Comparison of ENCODE assay signal across 18 mouse cellular contexts in the genomic region with DNA sequence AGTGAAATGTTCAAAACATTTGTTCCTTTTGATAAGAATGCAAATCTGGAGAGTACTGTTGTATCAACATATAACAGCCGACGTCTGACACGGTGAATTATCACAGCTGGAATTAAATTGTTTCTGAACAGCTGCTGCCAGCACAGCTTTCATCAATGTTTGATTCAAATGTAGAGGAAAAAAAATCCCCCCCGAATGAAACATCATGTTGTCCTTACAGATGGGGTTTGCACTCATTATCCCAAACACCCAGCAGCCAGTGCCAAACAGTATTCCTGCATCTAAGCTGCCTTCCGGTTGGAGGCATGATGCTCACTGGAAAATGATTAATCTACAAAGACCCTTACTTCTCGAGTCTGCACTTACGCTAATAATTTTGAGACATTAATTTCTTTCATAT.
A peak's percentile ranks its signal among the peaks of the same experiment; 100 is the strongest.
DNase-seq lines count a peak whose midpoint lies in the region; ATAC-seq lines count a peak whose summit lies in the region.
"Had no signal": no experiment of that assay in that cellular context is flagged by ENCODE, and none has a peak within 500 bp of the region (broad histone marks: within the 10 kb centered on the region; RNA-seq: fewer than 3 reads in every experiment).

No protein-coding gene starts in this region.

- H3K4me1 ChIP-seq in forebrain, embryonic 16.5 days (replicated peaks; ENCODE audit: control insufficient read depth, insufficient read depth, low read length): peaks cover 39% of the 10 kb centered on the region
- peaks cover 62% of the 10 kb centered on the region for H3K4me1 ChIP-seq in forebrain, embryonic 12.5 days
- peaks cover 17% of the 10 kb centered on the region for H3K4me1 ChIP-seq in midbrain, embryonic 11.5 days (ENCODE audit: control insufficient read depth, insufficient read depth, low read length)
- peaks cover 37% of the 10 kb centered on the region for H3K4me1 ChIP-seq in midbrain, embryonic 10.5 days
- peaks cover 84% of the 10 kb centered on the region for H3K4me1 ChIP-seq in midbrain, embryonic 13.5 days (replicated peaks)

- peaks cover 3% of the 10 kb centered on the region; the same call in 1 of the 2 replicates for H3K36me3 ChIP-seq in forebrain, embryonic 16.5 days (ENCODE audit: control insufficient read depth, insufficient read depth)
- H3K36me3 ChIP-seq in forebrain, embryonic 12.5 days (replicated peaks): peaks cover 6% of the 10 kb centered on the region; the same call in 1 of the 2 replicates
- peaks cover 4% of the 10 kb centered on the region; the same call in 1 of the 2 replicates for H3K36me3 ChIP-seq in midbrain, embryonic 11.5 days (ENCODE audit: control insufficient read depth, insufficient read depth, low read length)
- peaks cover 32% of the 10 kb centered on the region for H3K36me3 ChIP-seq in midbrain, embryonic 10.5 days
- peaks cover 8% of the 10 kb centered on the region; the same call in 1 of the 2 replicates for H3K36me3 ChIP-seq in midbrain, embryonic 13.5 days
- H3K36me3 ChIP-seq: G1E; limb, embryonic 15.5 days had no signal

- no peaks in the 10 kb centered on the region for H3K27me3 ChIP-seq in forebrain, embryonic 16.5 days (replicated peaks; ENCODE audit: control insufficient read depth, insufficient read depth, low read length)
- no peaks in the 10 kb centered on the region for H3K27me3 ChIP-seq in forebrain, embryonic 12.5 days
- no peaks in the 10 kb centered on the region for H3K27me3 ChIP-seq in midbrain, embryonic 11.5 days (ENCODE audit: control insufficient read depth, insufficient read depth, low read length)
- H3K27me3 ChIP-seq in midbrain, embryonic 10.5 days (ENCODE audit: low read depth, poor library complexity, severe bottlenecking): no peaks in the 10 kb centered on the region
- H3K27me3 ChIP-seq in midbrain, embryonic 13.5 days: no peaks in the 10 kb centered on the region

- no peak overlapping the region for H3K4me3 ChIP-seq in forebrain, embryonic 16.5 days (replicated peaks; ENCODE audit: low read length)
- no peak overlapping the region for H3K4me3 ChIP-seq in forebrain, embryonic 12.5 days (replicated peaks)
- H3K4me3 ChIP-seq in midbrain, embryonic 11.5 days (ENCODE audit: low read depth, low read length): no peak overlapping the region
- no peak overlapping the region for H3K4me3 ChIP-seq in midbrain, embryonic 10.5 days
- H3K4me3 ChIP-seq in midbrain, embryonic 13.5 days (replicated peaks): no peak overlapping the region
- H3K4me3 ChIP-seq: heart, adult 2 months; limb, embryonic 15.5 days had no signal

- H3K9ac ChIP-seq in forebrain, embryonic 16.5 days (replicated peaks; ENCODE audit: low read depth, low read length): no peak overlapping the region
- H3K9ac ChIP-seq in forebrain, embryonic 12.5 days: no peak overlapping the region
- H3K9ac ChIP-seq in midbrain, embryonic 11.5 days (ENCODE audit: low read length): no peak overlapping the region
- H3K9ac ChIP-seq in midbrain, embryonic 13.5 days (replicated peaks): no peak overlapping the region
- H3K9ac ChIP-seq: limb, embryonic 15.5 days had no signal

- peak overlapping the region; percentile 33; the same call in 1 of the 2 replicates for H3K27ac ChIP-seq in forebrain, embryonic 16.5 days (ENCODE audit: low read length)
- H3K27ac ChIP-seq in forebrain, embryonic 12.5 days: no peak overlapping the region
- peak overlapping the region; percentile 30; the same call in 1 of the 2 replicates for H3K27ac ChIP-seq in midbrain, embryonic 11.5 days (ENCODE audit: low read depth, low read length)
- H3K27ac ChIP-seq in midbrain, embryonic 10.5 days (replicated peaks): no peak overlapping the region
- H3K27ac ChIP-seq in midbrain, embryonic 13.5 days: peak overlapping the region; percentile 64
- H3K27ac ChIP-seq: heart, adult 2 months; limb, embryonic 15.5 days; stomach, postnatal 0 days had no signal

- DNase-seq in midbrain, embryonic 11.5 days (ENCODE audit: low spot score, missing footprints): no peak
- DNase-seq in midbrain, embryonic 10.5 days (ENCODE audit: low spot score): no peak
- DNase-seq in urinary bladder, adult 2 months (ENCODE audit: low spot score): no peak
- no peak for DNase-seq in testis, postnatal 10 days (ENCODE audit: low spot score)
- DNase-seq: adrenal gland, adult 8-10 months; cerebellum, postnatal 14 days; heart, adult 2 months; heart, postnatal 14 days; lung, adult 2 months; right cerebral cortex, adult 18-20 months; thymus, postnatal 4 days had no signal

- no peak overlapping the region for H3K4me2 ChIP-seq in forebrain, embryonic 16.5 days (ENCODE audit: low read length)
- no peak overlapping the region for H3K4me2 ChIP-seq in forebrain, embryonic 12.5 days
- H3K4me2 ChIP-seq in midbrain, embryonic 11.5 days: no peak overlapping the region
- no peak overlapping the region for H3K4me2 ChIP-seq in midbrain, embryonic 13.5 days (replicated peaks)
- H3K4me2 ChIP-seq: limb, embryonic 15.5 days had no signal

- peak; percentile 35 for ATAC-seq in forebrain, embryonic 16.5 days
- no peak for ATAC-seq in forebrain, embryonic 12.5 days (ENCODE audit: low FRiP score)
- ATAC-seq in midbrain, embryonic 11.5 days (ENCODE audit: low FRiP score): no peak
- ATAC-seq in midbrain, embryonic 13.5 days: peak; percentile 59; the same call in 1 of the 2 replicates
- ATAC-seq: intestine, embryonic 16.5 days had no signal

- 32% methylated on average over 7 of the region's 7 CpGs for WGBS in forebrain, embryonic 16.5 days
- WGBS in forebrain, embryonic 12.5 days: 59% methylated on average over 7 of the region's 7 CpGs
- 60% methylated on average over 7 of the region's 7 CpGs for WGBS in midbrain, embryonic 11.5 days
- WGBS in midbrain, embryonic 10.5 days: 74% methylated on average over 7 of the region's 7 CpGs
- WGBS in midbrain, embryonic 13.5 days: 32% methylated on average over 7 of the region's 7 CpGs

- no peaks in the 10 kb centered on the region for H3K9me3 ChIP-seq in forebrain, embryonic 16.5 days (ENCODE audit: control insufficient read depth, low read length)
- H3K9me3 ChIP-seq in forebrain, embryonic 12.5 days: no peaks in the 10 kb centered on the region
- H3K9me3 ChIP-seq in midbrain, embryonic 11.5 days (ENCODE audit: control insufficient read depth, low read length): no peaks in the 10 kb centered on the region
- H3K9me3 ChIP-seq in midbrain, embryonic 10.5 days (replicated peaks): no peaks in the 10 kb centered on the region
- no peaks in the 10 kb centered on the region for H3K9me3 ChIP-seq in midbrain, embryonic 13.5 days
- H3K9me3 ChIP-seq: limb, embryonic 15.5 days had no signal

Comparison
In these comparisons a context has a peak if more than half of its experiments do, and no peak if none do; other contexts are left out.
1. ATAC-seq: peak in forebrain, embryonic 16.5 days (single experiment) and midbrain, embryonic 13.5 days (single experiment); none in forebrain, embryonic 12.5 days (single experiment) and midbrain, embryonic 11.5 days (single experiment).
2. H3K27ac ChIP-seq: peak in forebrain, embryonic 16.5 days (single experiment), midbrain, embryonic 11.5 days (single experiment) and midbrain, embryonic 13.5 days (single experiment); none in forebrain, embryonic 12.5 days (single experiment) and midbrain, embryonic 10.5 days (single experiment).